Mouse (Mus musculus): Measurements from ENCODE around the gene Ptpn12. TPM values are rescaled to one million over a fixed set of nuclear protein-coding genes. Genes with fewer than 3 reads are reported as not detected.

Gene Ptpn12
- polyA plus RNA-seq, 1 experiment, result 35.9 TPM

GRCm38 (mm10) chr5:20997555-20997954 is 58.2 kb downstream of the Ptpn12 start:
- 95% methylated on average over 6 of the region's 6 CpGs for WGBS
- H3K4me3 ChIP-seq (ENCODE audit: insufficient read depth, low read depth, low read length), result no peak overlapping the region
- no peaks in the 10 kb centered on the region for H3K4me1 ChIP-seq (ENCODE audit: control insufficient read depth, insufficient read depth, low read length)
- no peak for TF ChIP-seq POLR2A (IDR thresholded peaks at IDR 0.05; ENCODE audit: low read depth, low read length)
- no peak for TF ChIP-seq CTCF (conservative IDR thresholded peaks at IDR 0.05; ENCODE audit: insufficient read depth, insufficient read length, low read depth, low read length)
- peaks cover 18% of the 10 kb centered on the region for H3K36me3 ChIP-seq (ENCODE audit: control insufficient read depth, insufficient read depth, low read length)
- no peak for DNase-seq
- no peak overlapping the region for H3K27ac ChIP-seq (ENCODE audit: insufficient read depth, low read depth, low read length)
- no peaks in the 10 kb centered on the region for H3K27me3 ChIP-seq (replicated peaks; ENCODE audit: control insufficient read depth, insufficient read depth, low read length)

DNA sequence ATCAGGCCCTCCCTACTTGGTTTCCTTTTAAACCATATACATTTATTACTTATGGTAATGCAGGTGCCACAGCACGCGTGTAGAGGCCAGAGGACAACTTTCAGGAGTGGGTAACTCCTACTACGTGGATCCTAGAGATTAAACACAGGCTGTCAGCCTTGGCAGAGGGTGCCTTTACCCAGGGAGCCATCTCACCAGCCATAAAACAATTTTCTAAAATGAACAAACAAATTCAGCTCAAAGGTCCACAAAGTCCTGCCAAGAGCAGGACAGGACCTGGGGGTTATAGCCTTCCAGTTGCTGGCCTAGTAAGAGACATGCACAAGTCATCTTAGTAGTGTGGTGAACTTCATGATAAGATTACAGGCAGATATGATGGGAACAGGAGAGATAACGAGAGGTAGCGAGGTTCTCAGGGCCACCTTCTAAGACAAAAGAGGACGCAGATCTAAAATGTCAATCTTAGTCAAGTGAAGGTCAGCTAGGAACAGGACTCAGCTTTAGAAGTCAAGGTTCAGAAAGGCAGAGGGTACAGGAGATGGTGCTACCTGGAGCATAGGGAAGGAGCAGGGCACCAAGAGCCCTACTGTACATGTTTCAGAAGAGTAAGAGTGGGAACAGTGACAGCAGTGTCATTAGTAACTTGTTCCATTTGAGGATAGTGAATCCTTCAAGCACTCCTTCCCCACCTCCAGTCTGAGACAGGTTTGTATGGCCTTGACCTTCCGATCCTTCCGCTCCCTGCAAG is 65.5 kb downstream of the Ptpn12 start:
- 96% methylated on average over 8 of the region's 8 CpGs for WGBS
- Histone ChIP-seq H3K27me3 (replicated peaks; ENCODE audit: control insufficient read depth, insufficient read depth, low read length) (no peaks in the 10 kb centered on the region), H3K36me3 (ENCODE audit: control insufficient read depth, insufficient read depth, low read length) (peaks cover 4% of the 10 kb centered on the region; the same call in 1 of the 2 replicates), H3K4me1 (ENCODE audit: control insufficient read depth, insufficient read depth, low read length) (no peaks in the 10 kb centered on the region), H3K27ac (ENCODE audit: insufficient read depth, low read depth, low read length) (no peak overlapping the region), H3K4me3 (ENCODE audit: insufficient read depth, low read depth, low read length) (no peak overlapping the region)
- TF ChIP-seq POLR2A (IDR thresholded peaks at IDR 0.05; ENCODE audit: low read depth, low read length) (no peak), CTCF (conservative IDR thresholded peaks at IDR 0.05; ENCODE audit: insufficient read depth, insufficient read length, low read depth, low read length) (no peak)
- no peak for DNase-seq

- no peaks in the 10 kb centered on the region for H3K27me3 ChIP-seq (replicated peaks; ENCODE audit: control insufficient read depth, insufficient read depth, low read length)
- H3K4me3 ChIP-seq (ENCODE audit: insufficient read depth, low read depth, low read length), result no peak overlapping the region
- no peak overlapping the region for H3K27ac ChIP-seq (ENCODE audit: insufficient read depth, low read depth, low read length)
- peaks cover 1% of the 10 kb centered on the region; the same call in 1 of the 2 replicates for H3K36me3 ChIP-seq (ENCODE audit: control insufficient read depth, insufficient read depth, low read length)
- no peaks in the 10 kb centered on the region for H3K4me1 ChIP-seq (ENCODE audit: control insufficient read depth, insufficient read depth, low read length)
- peak; percentile 66 for DNase-seq
- 67% methylated on average over 8 of the region's 8 CpGs for WGBS
- no peak for TF ChIP-seq CTCF (conservative IDR thresholded peaks at IDR 0.05; ENCODE audit: insufficient read depth, insufficient read length, low read depth, low read length)
- TF ChIP-seq POLR2A (IDR thresholded peaks at IDR 0.05; ENCODE audit: low read depth, low read length), result no peak
These were observed 69.4 kb downstream of the Ptpn12 start for GRCm38 (mm10) chr5:20986271-20986670.

DNA sequence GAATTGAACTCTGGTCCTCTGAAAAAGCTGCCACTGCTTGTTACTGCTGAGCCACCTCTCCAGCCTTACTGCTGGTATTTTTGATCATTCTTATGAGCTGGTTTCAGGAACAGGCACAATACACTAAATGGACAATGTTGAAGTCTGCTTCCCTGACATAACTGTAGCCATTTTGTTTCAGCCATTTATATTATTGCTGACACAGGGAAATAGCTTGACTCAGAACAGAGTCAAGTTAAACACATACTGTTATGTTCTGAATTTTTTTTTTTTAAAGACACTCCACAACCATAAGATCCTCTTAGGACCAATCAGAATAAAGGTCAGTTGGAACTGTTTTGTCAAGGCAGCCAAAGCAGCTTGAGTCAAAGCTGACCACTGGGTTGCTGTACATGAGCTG is 72.2 kb downstream of the Ptpn12 start:
- H3K36me3 ChIP-seq (ENCODE audit: control insufficient read depth, insufficient read depth, low read length), result no peaks in the 10 kb centered on the region; the same call in 1 of the 2 replicates

DNA sequence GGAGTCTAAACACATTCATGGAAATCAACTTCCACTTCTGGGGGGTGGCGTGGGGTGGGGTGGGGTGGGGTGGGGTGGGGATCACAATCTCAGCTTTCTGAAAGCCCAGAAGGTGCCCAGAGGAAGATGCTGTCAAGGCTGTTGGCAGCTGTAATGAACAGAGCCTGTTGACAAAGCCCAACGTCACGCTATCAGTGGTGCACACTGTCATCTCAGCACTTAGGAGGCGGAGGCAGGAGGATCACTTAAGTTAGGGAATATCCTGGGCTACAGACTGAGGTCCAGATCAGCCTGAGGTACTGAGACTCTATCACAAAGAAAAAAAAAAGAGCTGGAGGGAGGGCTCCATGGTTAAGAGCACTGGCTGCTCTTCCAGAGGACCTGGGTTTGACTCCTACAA is 81.0 kb downstream of the Ptpn12 start:
- H3K4me1 ChIP-seq (ENCODE audit: control insufficient read depth, insufficient read depth, low read length), result no peaks in the 10 kb centered on the region
- no peaks in the 10 kb centered on the region for H3K27me3 ChIP-seq (replicated peaks; ENCODE audit: control insufficient read depth, insufficient read depth, low read length)
- no peak overlapping the region for H3K27ac ChIP-seq (ENCODE audit: insufficient read depth, low read depth, low read length)
- TF ChIP-seq CTCF (conservative IDR thresholded peaks at IDR 0.05; ENCODE audit: insufficient read depth, insufficient read length, low read depth, low read length), result no peak
- no peak for TF ChIP-seq POLR2A (IDR thresholded peaks at IDR 0.05; ENCODE audit: low read depth, low read length)
- H3K4me3 ChIP-seq (ENCODE audit: insufficient read depth, low read depth, low read length), result no peak overlapping the region
- DNase-seq, result no peak
- no peaks in the 10 kb centered on the region for H3K36me3 ChIP-seq (ENCODE audit: control insufficient read depth, insufficient read depth, low read length)
- 93% methylated on average over 4 of the region's 4 CpGs for WGBS

More for the DNA sequence above, 72.2 kb downstream of the Ptpn12 start:
- Histone ChIP-seq H3K27ac (ENCODE audit: insufficient read depth, low read depth, low read length) (no peak overlapping the region), H3K27me3 (replicated peaks; ENCODE audit: control insufficient read depth, insufficient read depth, low read length) (no peaks in the 10 kb centered on the region), H3K4me3 (ENCODE audit: insufficient read depth, low read depth, low read length) (no peak overlapping the region), H3K4me1 (ENCODE audit: control insufficient read depth, insufficient read depth, low read length) (no peaks in the 10 kb centered on the region)
- no peak for DNase-seq
- TF ChIP-seq CTCF (conservative IDR thresholded peaks at IDR 0.05; ENCODE audit: insufficient read depth, insufficient read length, low read depth, low read length) (no peak), POLR2A (IDR thresholded peaks at IDR 0.05; ENCODE audit: low read depth, low read length) (no peak)

DNA sequence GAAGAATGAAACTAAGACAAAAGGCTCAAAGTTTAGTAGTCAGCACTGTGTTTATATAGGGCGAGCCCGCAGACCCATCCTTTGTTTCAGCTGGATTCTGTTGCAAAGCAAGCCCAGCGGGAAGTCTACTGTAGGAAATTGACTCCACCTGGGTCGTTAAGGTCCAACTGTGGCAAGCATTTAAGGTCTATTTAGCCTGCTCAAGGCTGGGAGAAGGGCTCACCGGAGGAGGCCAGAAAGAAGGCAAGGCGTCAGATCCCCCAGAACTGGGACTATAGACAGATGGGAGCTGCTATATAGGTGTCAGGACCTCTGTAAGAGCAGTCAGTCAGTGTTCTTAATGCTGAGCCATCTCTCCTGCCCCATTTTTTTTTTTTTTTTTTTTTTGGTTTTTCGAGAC is 81.7 kb downstream of the Ptpn12 start:
- no peak overlapping the region for H3K4me3 ChIP-seq (ENCODE audit: insufficient read depth, low read depth, low read length)
- H3K27ac ChIP-seq (ENCODE audit: insufficient read depth, low read depth, low read length), result no peak overlapping the region
- H3K36me3 ChIP-seq (ENCODE audit: control insufficient read depth, insufficient read depth, low read length), result no peaks in the 10 kb centered on the region
- no peaks in the 10 kb centered on the region for H3K4me1 ChIP-seq (ENCODE audit: control insufficient read depth, insufficient read depth, low read length)
- WGBS, result 62% methylated on average over 7 of the region's 7 CpGs
- no peak for DNase-seq
- TF ChIP-seq CTCF (conservative IDR thresholded peaks at IDR 0.05; ENCODE audit: insufficient read depth, insufficient read length, low read depth, low read length), result no peak
- no peak for TF ChIP-seq POLR2A (IDR thresholded peaks at IDR 0.05; ENCODE audit: low read depth, low read length)
- H3K27me3 ChIP-seq (replicated peaks; ENCODE audit: control insufficient read depth, insufficient read depth, low read length), result no peaks in the 10 kb centered on the region

DNA sequence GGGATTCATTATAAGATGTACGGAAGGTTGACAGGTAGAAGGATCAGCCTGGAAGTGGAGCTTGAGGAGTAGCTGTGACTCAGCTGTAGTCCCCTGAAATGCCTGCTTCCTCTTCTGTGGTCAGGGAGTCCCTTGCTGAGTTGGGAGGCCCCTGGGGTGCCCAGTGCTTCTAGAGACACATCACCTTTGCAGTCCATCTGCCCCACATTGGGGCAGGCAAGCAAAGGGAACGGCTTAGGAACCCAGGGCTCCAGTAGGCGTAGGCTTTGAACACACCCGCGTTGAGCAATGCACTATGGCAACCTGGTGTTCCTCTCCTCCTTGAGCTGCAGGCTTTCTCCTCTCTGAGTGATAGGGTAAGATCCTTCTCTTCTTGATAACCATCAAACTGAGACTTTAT is 82.6 kb downstream of the Ptpn12 start:
- H3K4me3 ChIP-seq (ENCODE audit: insufficient read depth, low read depth, low read length), result no peak overlapping the region
- H3K4me1 ChIP-seq (ENCODE audit: control insufficient read depth, insufficient read depth, low read length), result no peaks in the 10 kb centered on the region; the same call in 1 of the 2 replicates
- TF ChIP-seq CTCF (conservative IDR thresholded peaks at IDR 0.05; ENCODE audit: insufficient read depth, insufficient read length, low read depth, low read length) (no peak), POLR2A (IDR thresholded peaks at IDR 0.05; ENCODE audit: low read depth, low read length) (no peak)
- no peak for DNase-seq
- 77% methylated on average over 5 of the region's 5 CpGs for WGBS
- no peaks in the 10 kb centered on the region for H3K27me3 ChIP-seq (replicated peaks; ENCODE audit: control insufficient read depth, insufficient read depth, low read length)
- H3K27ac ChIP-seq (ENCODE audit: insufficient read depth, low read depth, low read length), result no peak overlapping the region
- no peaks in the 10 kb centered on the region for H3K36me3 ChIP-seq (ENCODE audit: control insufficient read depth, insufficient read depth, low read length)

Data from kidney, adult 2 months (tissue).